Mouse (Mus musculus): ENCODE results near the gene Dus3l.

- no peak for TF ChIP-seq POLR2A (IDR thresholded peaks at IDR 0.05; ENCODE audit: insufficient read depth, low read depth, low read length)
- TF ChIP-seq EP300 (IDR thresholded peaks at IDR 0.05; ENCODE audit: insufficient read depth, low read depth, low read length): no peak
These were observed 26.3 kb upstream of the Dus3l start for GRCm38 (mm10) chr17:56738221-56738620.
